13 mouse cellular contexts compared by ENCODE assay signal in the genomic region with DNA sequence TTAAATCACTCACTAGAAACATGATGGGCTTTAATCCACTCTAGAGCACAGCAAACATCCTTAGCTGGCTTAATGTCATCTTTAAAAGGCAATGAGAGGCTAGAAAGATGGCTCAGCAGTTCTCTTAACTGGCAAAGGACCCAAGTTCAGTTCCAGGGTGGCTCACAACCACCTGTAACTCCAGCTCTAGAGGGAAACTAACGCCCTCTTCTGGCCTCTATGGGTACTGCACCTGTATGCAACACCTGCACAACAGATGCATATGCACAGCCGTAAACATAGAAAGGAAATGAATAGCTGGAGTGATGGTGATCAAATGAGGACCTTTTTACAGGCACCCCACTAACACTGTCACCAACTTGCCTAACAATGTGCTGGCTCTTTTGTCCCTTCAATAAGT. TPM values are rescaled to one million over a fixed set of nuclear protein-coding genes. Genes with fewer than 3 reads are reported as not detected.
DNase-seq lines count a peak whose midpoint lies in the region; ATAC-seq and TF ChIP-seq lines count a peak whose summit lies in the region.
"Had no signal": no experiment of that assay in that cellular context is flagged by ENCODE, and none has a peak within 500 bp of the region (broad histone marks: within the 10 kb centered on the region; RNA-seq: fewer than 3 reads in every experiment).

No protein-coding gene starts in this region.

- no peaks in the 10 kb centered on the region for H3K36me3 ChIP-seq in heart, adult 2 months (ENCODE audit: control insufficient read depth, insufficient read depth, low read length)
- H3K36me3 ChIP-seq in heart, embryonic 10.5 days, result no peaks in the 10 kb centered on the region
- H3K36me3 ChIP-seq in lung, postnatal 0 days (ENCODE audit: insufficient read depth, low read length), result no peaks in the 10 kb centered on the region
- no peaks in the 10 kb centered on the region for H3K36me3 ChIP-seq in testis, adult 2 months (ENCODE audit: control insufficient read depth, insufficient read depth, low read length)
- H3K36me3 ChIP-seq: heart, embryonic 15.5 days had no signal

- DNase-seq in heart, adult 2 months, result no peak
- DNase-seq in heart, embryonic 10.5 days (ENCODE audit: low spot score), result no peak
- no peak for DNase-seq in lung, postnatal 0 days (ENCODE audit: low spot score)
- no peak for DNase-seq in lung, postnatal 4 days
- DNase-seq in ZHBTc4 (ENCODE audit: low read depth, low spot score), result peak; percentile 64
- DNase-seq: kidney, postnatal 14 days; layer of hippocampus, postnatal 36 days; lung, postnatal 36 days; thymus, postnatal 14 days had no signal

- no peaks in the 10 kb centered on the region for H3K79me2 ChIP-seq in heart, adult 2 months (replicated peaks; ENCODE audit: control insufficient read depth, insufficient read depth, low read length)

- no peak for ATAC-seq in lung, postnatal 0 days
- no peak for ATAC-seq in erythroid progenitor cell, adult 5-6 weeks (replicated peaks; ENCODE audit: low FRiP score, poor library complexity, severe bottlenecking)

- TF ChIP-seq POLR2A in heart, adult 2 months (IDR thresholded peaks at IDR 0.05; ENCODE audit: insufficient read depth, low read depth, low read length), result no peak
- no peak for TF ChIP-seq POLR2A in testis, adult 2 months (IDR thresholded peaks at IDR 0.05; ENCODE audit: control insufficient read depth, low read depth, low read length)

- no peak overlapping the region for H3K9ac ChIP-seq in heart, adult 2 months (ENCODE audit: low read depth, low read length)
- H3K9ac ChIP-seq in lung, postnatal 0 days (replicated peaks; ENCODE audit: low read depth), result no peak overlapping the region
- H3K9ac ChIP-seq: heart, embryonic 15.5 days had no signal

- TF ChIP-seq EP300 in heart, adult 2 months (IDR thresholded peaks at IDR 0.05; ENCODE audit: insufficient read depth, low read depth, low read length), result no peak
- TF ChIP-seq EP300 in lung, postnatal 0 days (IDR thresholded peaks at IDR 0.05), result no peak

- TF ChIP-seq CTCF in heart, adult 2 months (IDR thresholded peaks at IDR 0.05), result peak; percentile 62
- peak; percentile 48 for TF ChIP-seq CTCF in lung, postnatal 0 days (IDR thresholded peaks at IDR 0.05)
- TF ChIP-seq CTCF in testis, adult 2 months (IDR thresholded peaks at IDR 0.05; ENCODE audit: control insufficient read depth, insufficient read depth, insufficient replicate concordance, low read depth, low read length), result peak; percentile 64; the same call in 1 of the 2 replicates

- no peaks in the 10 kb centered on the region for H3K9me3 ChIP-seq in heart, embryonic 10.5 days
- no peaks in the 10 kb centered on the region for H3K9me3 ChIP-seq in lung, postnatal 0 days (ENCODE audit: low read length)
- H3K9me3 ChIP-seq: heart, embryonic 15.5 days had no signal

- no peak overlapping the region for H3K4me2 ChIP-seq in lung, postnatal 0 days (replicated peaks; ENCODE audit: low read depth, low read length)
- H3K4me2 ChIP-seq: heart, embryonic 15.5 days had no signal

- intact Hi-C loops in heart, adult 2 months (cut with DNase I), result no loop called here

- no peak overlapping the region for H3K4me3 ChIP-seq in heart, adult 2 months
- H3K4me3 ChIP-seq in heart, embryonic 10.5 days, result no peak overlapping the region
- no peak overlapping the region for H3K4me3 ChIP-seq in lung, postnatal 0 days (ENCODE audit: low read depth, low read length)
- H3K4me3 ChIP-seq in testis, adult 2 months (ENCODE audit: control insufficient read depth, low read depth, low read length), result no peak overlapping the region
- H3K4me3 ChIP-seq: heart, embryonic 15.5 days had no signal

- no peak overlapping the region for H3K27ac ChIP-seq in heart, adult 2 months
- no peak overlapping the region for H3K27ac ChIP-seq in heart, embryonic 10.5 days
- H3K27ac ChIP-seq in lung, postnatal 0 days (ENCODE audit: low read length), result no peak overlapping the region
- H3K27ac ChIP-seq in testis, adult 2 months (ENCODE audit: control insufficient read depth, insufficient read depth, low read depth, low read length), result no peak overlapping the region
- H3K27ac ChIP-seq: heart, embryonic 15.5 days had no signal

- no peaks in the 10 kb centered on the region for H3K4me1 ChIP-seq in heart, adult 2 months (ENCODE audit: control insufficient read depth, insufficient read depth, low read length)
- H3K4me1 ChIP-seq in heart, embryonic 10.5 days, result no peaks in the 10 kb centered on the region
- no peaks in the 10 kb centered on the region for H3K4me1 ChIP-seq in lung, postnatal 0 days (ENCODE audit: insufficient read depth, low read depth, low read length)
- H3K4me1 ChIP-seq in testis, adult 2 months (ENCODE audit: control insufficient read depth, insufficient read depth, low read length), result no peaks in the 10 kb centered on the region
- H3K4me1 ChIP-seq: heart, embryonic 15.5 days had no signal

- H3K27me3 ChIP-seq in heart, adult 2 months (ENCODE audit: control insufficient read depth, insufficient read depth, low read length), result no peaks in the 10 kb centered on the region
- no peaks in the 10 kb centered on the region for H3K27me3 ChIP-seq in heart, embryonic 10.5 days (ENCODE audit: insufficient read depth, poor library complexity, severe bottlenecking)
- no peaks in the 10 kb centered on the region for H3K27me3 ChIP-seq in lung, postnatal 0 days (replicated peaks; ENCODE audit: insufficient read depth, low read length)
- no peaks in the 10 kb centered on the region for H3K27me3 ChIP-seq in testis, adult 2 months (ENCODE audit: control insufficient read depth, insufficient read depth, low read length)
- H3K27me3 ChIP-seq: heart, embryonic 15.5 days had no signal

- 53% methylated on average over 2 of the region's 2 CpGs for WGBS in heart, adult 2 months
- 53% methylated on average over 2 of the region's 2 CpGs for WGBS in heart, embryonic 10.5 days
- WGBS in lung, postnatal 0 days, result 50% methylated on average over 2 of the region's 2 CpGs

RNA-seq across cellular contexts. Expression of gene Galnt17, which starts 27.9 kb away (rescaled TPM):
- 1 to 10 TPM; 3.8 to 4.6 TPM for total RNA-seq in heart, adult 2 months (2021)
- polyA plus RNA-seq in heart, adult 2 months (2012; rRNA removed), result 2.0 and 3.4 TPM in 2 replicates
- 0.89 and 0.95 TPM in 2 replicates for polyA plus RNA-seq in heart, embryonic 10.5 days (2016; fragmentation: Nextera tagmentation; extraction: Ambion mirVana)
- 0.08 and 0.45 TPM in 2 replicates for polyA plus RNA-seq in lung, postnatal 0 days (2015; fragmentation: Nextera tagmentation; extraction: Ambion mirVana)
- 0.95 and 1.1 TPM in 2 replicates for polyA plus RNA-seq in testis, adult 2 months (2012; rRNA removed)
- total RNA-seq in erythroid progenitor cell, adult 5-6 weeks (2015; ENCODE audit: low replicate concordance), result not detected in 2 replicates
- total RNA-seq in erythroid progenitor cell, adult 5-6 weeks (2017; ENCODE audit: low replicate concordance), result not detected in 2 replicates
- total RNA-seq: monocyte, adult 5-6 weeks had no signal
